Mouse (Mus musculus) naive thymus-derived CD4-positive, alpha-beta T cell, adult 2 months (primary cell): ENCODE results near the gene Ezh1.

Experiments
- DNase-seq: peaks from one replicate; pipeline ENCODE4 v3.0.0-alpha.2; 2011; ENCODE audit warnings: low read depth

Gene Ezh1

GRCm38 (mm10) chr11:101200986-101201385 is 25.3 kb downstream of the Ezh1 start:
- peak; percentile 79 for DNase-seq

- no peak for DNase-seq
These were observed 26.7 kb downstream of the Ezh1 start for GRCm38 (mm10) chr11:101199555-101199954.

- peak; percentile 65 for DNase-seq
These were observed 30.1 kb downstream of the Ezh1 start for GRCm38 (mm10) chr11:101196175-101196574.

- no peak for DNase-seq
These were observed 30.7 kb downstream of the Ezh1 start for GRCm38 (mm10) chr11:101195571-101195970.

GRCm38 (mm10) chr11:101195101-101195500 is 31.2 kb downstream of the Ezh1 start:
- no peak for DNase-seq

- DNase-seq: no peak
These were observed 31.6 kb downstream of the Ezh1 start for GRCm38 (mm10) chr11:101194643-101195042.

- DNase-seq: no peak
These were observed 32.1 kb downstream of the Ezh1 start for GRCm38 (mm10) chr11:101194137-101194536.

- no peak for DNase-seq
These were observed 33.2 kb downstream of the Ezh1 start for GRCm38 (mm10) chr11:101193076-101193475.

GRCm38 (mm10) chr11:101192646-101193045 is 33.6 kb downstream of the Ezh1 start:
- no peak for DNase-seq

GRCm38 (mm10) chr11:101191919-101192470 is 34.3 kb downstream of the Ezh1 start:
- DNase-seq: no peak

- no peak for DNase-seq
These were observed 35.1 kb downstream of the Ezh1 start for GRCm38 (mm10) chr11:101190913-101191907.

GRCm38 (mm10) chr11:101190181-101190912 is 35.9 kb downstream of the Ezh1 start:
- no peak for DNase-seq

- no peak for DNase-seq
These were observed 36.6 kb downstream of the Ezh1 start for GRCm38 (mm10) chr11:101189495-101190180.

- DNase-seq: no peak
These were observed 38.0 kb downstream of the Ezh1 start for GRCm38 (mm10) chr11:101188166-101188805.

- no peak for DNase-seq
These were observed 38.7 kb downstream of the Ezh1 start for GRCm38 (mm10) chr11:101187541-101187940.

GRCm38 (mm10) chr11:101186526-101187247 is 39.6 kb downstream of the Ezh1 start:
- no peak for DNase-seq

- no peak for DNase-seq
These were observed 40.8 kb downstream of the Ezh1 start for GRCm38 (mm10) chr11:101185441-101185840.

GRCm38 (mm10) chr11:101184984-101185383 is 41.3 kb downstream of the Ezh1 start:
- DNase-seq: no peak

GRCm38 (mm10) chr11:101182771-101183517 is 43.3 kb downstream of the Ezh1 start:
- no peak for DNase-seq

GRCm38 (mm10) chr11:101181961-101182360 is 44.3 kb downstream of the Ezh1 start:
- DNase-seq: no peak
